Mouse (Mus musculus): ENCODE data around the gene 4930563M21Rik.
"Not testable (repeated sequence)": the region's sequence is repeated elsewhere in the genome, so short reads cannot be mapped to it uniquely, and the experiment has no call there.

4930563M21Rik gene

GRCm38 (mm10) chr9:56010450-56010849 lies at the start of gene 4930563M21Rik:
Gene 4930563M21Rik (minus strand): TSS chr9:56010550.
- DNase-seq (ENCODE audit: low read depth, low spot score) = no peak

GRCm38 (mm10) chr9:56056147-56056546 lies 45.8 kb upstream of the 4930563M21Rik start:
- no peak for DNase-seq (ENCODE audit: low read depth, low spot score)

GRCm38 (mm10) chr9:56053796-56054195 lies 43.4 kb upstream of the 4930563M21Rik start:
- DNase-seq (ENCODE audit: low read depth, low spot score) = no peak

GRCm38 (mm10) chr9:56042181-56042621 lies 31.9 kb upstream of the 4930563M21Rik start:
- peak; percentile 57 for DNase-seq (ENCODE audit: low read depth, low spot score)

- DNase-seq (ENCODE audit: low read depth, low spot score) = peak; percentile 92
These were observed 31.2 kb upstream of the 4930563M21Rik start, which contains the start of gene Rcn2 for GRCm38 (mm10) chr9:56041372-56042180. Gene Rcn2 (plus strand): TSS chr9:56041845.

- DNase-seq (ENCODE audit: low read depth, low spot score) = no peak
These were observed 21.9 kb upstream of the 4930563M21Rik start for GRCm38 (mm10) chr9:56032219-56032618.

- DNase-seq (ENCODE audit: low read depth, low spot score) = no peak
These were observed 16.9 kb upstream of the 4930563M21Rik start for GRCm38 (mm10) chr9:56027292-56027691.

GRCm38 (mm10) chr9:56024772-56025171 lies 14.4 kb upstream of the 4930563M21Rik start:
- DNase-seq (ENCODE audit: low read depth, low spot score) = peak; percentile 66

- DNase-seq (ENCODE audit: low read depth, low spot score) = not testable (repeated sequence)
These were observed 5.7 kb downstream of the 4930563M21Rik start for GRCm38 (mm10) chr9:56004679-56005078.

- peak; percentile 82 for DNase-seq (ENCODE audit: low read depth, low spot score)
These were observed 63.5 kb downstream of the 4930563M21Rik start for GRCm38 (mm10) chr9:55946819-55947218.

GRCm38 (mm10) chr9:55941356-55941755 lies 69.0 kb downstream of the 4930563M21Rik start:
- DNase-seq (ENCODE audit: low read depth, low spot score) = no peak

GRCm38 (mm10) chr9:55938618-55938985 lies 71.7 kb downstream of the 4930563M21Rik start:
- DNase-seq (ENCODE audit: low read depth, low spot score) = no peak

GRCm38 (mm10) chr9:55937664-55938617 lies 72.4 kb downstream of the 4930563M21Rik start, which contains the start of gene Scaper:
Gene Scaper (minus strand): TSS chr9:55938119.
- DNase-seq (ENCODE audit: low read depth, low spot score) = peak; percentile 89

GRCm38 (mm10) chr9:55937224-55937663 lies 73.1 kb downstream of the 4930563M21Rik start:
- peak; percentile 38 for DNase-seq (ENCODE audit: low read depth, low spot score)

GRCm38 (mm10) chr9:55932482-55932881 lies 77.9 kb downstream of the 4930563M21Rik start:
- peak; percentile 42 for DNase-seq (ENCODE audit: low read depth, low spot score)

- DNase-seq (ENCODE audit: low read depth, low spot score) = peak; percentile 72
These were observed 91.8 kb downstream of the 4930563M21Rik start for GRCm38 (mm10) chr9:55918579-55918978.

GRCm38 (mm10) chr9:55916751-55917150 lies 93.6 kb downstream of the 4930563M21Rik start:
- DNase-seq (ENCODE audit: low read depth, low spot score) = no peak
